Mouse (Mus musculus) CH12.LX (cell line): Measurements from ENCODE around the gene Gnai1.

Source experiments
- CHD1 ChIP-seq: IDR thresholded peaks from 2 replicates; pipeline ENCODE4 v1.6.1; 2012; ENCODE audit warnings: low read depth, low read length, improper control_type of control experiment, inconsistent platforms
- CTCF ChIP-seq, 2 experiments: IDR thresholded peaks in 1 of 2; conservative IDR thresholded peaks in 1 of 2; 2 replicates each; pipeline ENCODE4 v1.5.1; 2011 to 2012; ENCODE audit warnings: low read depth in 2 of 2, low read length in 2 of 2, improper control_type of control experiment in 1 of 2, inconsistent platforms in 1 of 2, mild to moderate bottlenecking in 1 of 2, moderate library complexity in 1 of 2
- E2F4 ChIP-seq: IDR thresholded peaks from 2 replicates; pipeline ENCODE4 v1.6.1; 2011; ENCODE audit warnings: low read depth, low read length, improper control_type of control experiment; ENCODE audit not compliant: insufficient replicate concordance
- EP300 ChIP-seq: IDR thresholded peaks from 2 replicates; pipeline ENCODE4 v1.6.1; 2011; ENCODE audit warnings: low read length, improper control_type of control experiment
- PAX5 ChIP-seq: IDR thresholded peaks from 2 replicates; pipeline ENCODE4 v1.6.1; 2012; ENCODE audit warnings: low read length, inconsistent platforms, mixed read lengths
- ZC3H11A ChIP-seq: IDR thresholded peaks from 2 replicates; pipeline ENCODE4 v1.6.1; 2012; ENCODE audit warnings: low read depth, mild to moderate bottlenecking, inconsistent platforms, low read length, improper control_type of control experiment

DNA sequence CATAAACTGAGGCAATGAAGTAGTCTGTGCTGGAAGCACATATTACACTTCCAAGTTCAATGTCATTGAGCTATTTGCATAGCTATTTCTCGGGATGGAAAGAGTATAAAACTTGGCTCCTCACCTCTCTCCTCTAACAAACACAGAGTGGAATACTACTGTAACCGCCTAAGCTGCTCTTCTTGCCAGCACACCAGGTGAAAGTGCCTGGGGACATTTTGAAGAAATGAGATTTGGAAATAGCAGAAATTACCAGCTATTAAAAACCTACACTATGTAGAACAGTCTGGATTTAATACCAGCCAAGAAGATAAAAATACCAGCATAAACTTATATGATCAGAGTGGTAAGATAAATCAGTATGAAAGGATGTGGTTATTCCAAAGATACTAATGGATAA lies 63.6 kb downstream of the Gnai1 start:
- TF ChIP-seq ZC3H11A (no peak), CTCF (conservative IDR thresholded peaks at IDR 0.05 in 1 of 2, IDR thresholded peaks at IDR 0.05 in 1 of 2; ENCODE audit: low read depth in 2 of 2, low read length in 2 of 2) (no peak), E2F4 (no peak), EP300 (no peak), PAX5 (no peak), CHD1 (no peak)
